28 mouse cellular contexts compared by ENCODE assay signal in the genomic region with DNA sequence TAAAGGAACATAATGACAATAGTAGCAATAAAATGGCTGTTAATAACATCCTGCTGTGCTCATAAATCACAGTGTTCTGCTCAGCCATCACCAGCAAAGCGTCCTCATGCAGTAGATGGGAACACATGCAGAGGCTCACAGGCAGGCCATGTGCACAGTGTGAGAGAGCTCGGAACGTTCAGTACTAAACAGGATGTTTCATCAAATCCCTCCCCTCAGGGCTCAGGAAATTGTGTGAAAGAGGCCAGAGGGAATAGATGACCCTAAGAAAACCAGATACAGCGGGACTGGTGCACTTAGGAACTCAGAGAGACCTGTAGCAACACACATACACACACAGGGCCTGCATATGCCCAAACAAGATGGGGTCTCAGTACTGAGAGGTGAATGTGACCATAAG.
A peak's percentile ranks its signal among the peaks of the same experiment; 100 is the strongest.
DNase-seq lines count a peak whose midpoint lies in the region; ATAC-seq and TF ChIP-seq lines count a peak whose summit lies in the region.
"Had no signal": no experiment of that assay in that cellular context is flagged by ENCODE, and none has a peak within 500 bp of the region (broad histone marks: within the 10 kb centered on the region; RNA-seq: fewer than 3 reads in every experiment).

No protein-coding gene starts in this region.

- no peak for TF ChIP-seq POLR2A in embryonic fibroblast, embryonic 13.5 days (IDR thresholded peaks at IDR 0.05; ENCODE audit: low read depth, low read length)

- peak overlapping the region; percentile 59; the same call in 1 of the 2 replicates for H3K27ac ChIP-seq in heart, embryonic 10.5 days
- no peak overlapping the region for H3K27ac ChIP-seq in heart, embryonic 11.5 days (ENCODE audit: low read depth, low read length)
- peak overlapping the region; percentile 36; the same call in 1 of the 2 replicates for H3K27ac ChIP-seq in embryonic fibroblast, embryonic 13.5 days (ENCODE audit: insufficient read depth, low read length)
- no peak overlapping the region for H3K27ac ChIP-seq in gastrocnemius, adult 2 months
- H3K27ac ChIP-seq: embryonic facial prominence, embryonic 10.5 days; embryonic facial prominence, embryonic 15.5 days; forebrain, embryonic 13.5 days; intestine, embryonic 15.5 days; layer of hippocampus, adult 2 months; left cerebral cortex, adult 2 months; liver, embryonic 13.5 days; midbrain, embryonic 15.5 days; neural tube, embryonic 15.5 days had no signal

- H3K4me1 ChIP-seq in heart, embryonic 10.5 days: 0 out of 2 replicates have a peak, but pooled peaks cover 4% of the 10 kb centered on the region
- H3K4me1 ChIP-seq in heart, embryonic 11.5 days (ENCODE audit: control insufficient read depth, insufficient read depth, low read length): no peaks in the 10 kb centered on the region; the same call in 1 of the 2 replicates
- peaks cover 53% of the 10 kb centered on the region for H3K4me1 ChIP-seq in megakaryocyte, embryonic 14.5 days
- H3K4me1 ChIP-seq in embryonic fibroblast, embryonic 13.5 days (ENCODE audit: control insufficient read depth, insufficient read depth, low read length): peaks cover 18% of the 10 kb centered on the region
- H3K4me1 ChIP-seq: embryonic facial prominence, embryonic 15.5 days; liver, embryonic 13.5 days had no signal

- H3K9ac ChIP-seq in heart, embryonic 11.5 days (ENCODE audit: low read depth, low read length): no peak overlapping the region
- H3K9ac ChIP-seq: embryonic facial prominence, embryonic 15.5 days; forebrain, embryonic 13.5 days; heart, embryonic 12.5 days; intestine, embryonic 15.5 days; liver, embryonic 13.5 days; lung, embryonic 14.5 days; midbrain, embryonic 15.5 days; neural tube, embryonic 15.5 days had no signal

- H3K4me2 ChIP-seq in heart, embryonic 11.5 days: no peak overlapping the region
- H3K4me2 ChIP-seq: embryonic facial prominence, embryonic 15.5 days; forebrain, embryonic 13.5 days; heart, embryonic 12.5 days; intestine, embryonic 15.5 days; liver, embryonic 13.5 days; lung, embryonic 14.5 days; midbrain, embryonic 15.5 days; neural tube, embryonic 15.5 days had no signal

- intact Hi-C loops in gastrocnemius, adult 2 months (cut with DNase I): no loop called here

- H3K36me3 ChIP-seq in heart, embryonic 10.5 days: no peaks in the 10 kb centered on the region
- no peaks in the 10 kb centered on the region for H3K36me3 ChIP-seq in heart, embryonic 11.5 days (ENCODE audit: control insufficient read depth, insufficient read depth, low read length)
- no peaks in the 10 kb centered on the region for H3K36me3 ChIP-seq in megakaryocyte, embryonic 14.5 days (replicated peaks; ENCODE audit: low read length)
- H3K36me3 ChIP-seq: embryonic facial prominence, embryonic 10.5 days; embryonic facial prominence, embryonic 15.5 days; heart, embryonic 12.5 days; intestine, embryonic 15.5 days; liver, embryonic 13.5 days; midbrain, embryonic 15.5 days; neural tube, embryonic 15.5 days had no signal

- no peak for TF ChIP-seq CTCF in embryonic fibroblast, embryonic 13.5 days (IDR thresholded peaks at IDR 0.05; ENCODE audit: borderline replicate concordance, insufficient read depth, low read length)
- no peak for TF ChIP-seq CTCF in gastrocnemius, adult 2 months (IDR thresholded peaks at IDR 0.05)

- no peaks in the 10 kb centered on the region for H3K27me3 ChIP-seq in heart, embryonic 10.5 days (ENCODE audit: insufficient read depth, poor library complexity, severe bottlenecking)
- no peaks in the 10 kb centered on the region for H3K27me3 ChIP-seq in heart, embryonic 11.5 days (ENCODE audit: control insufficient read depth, insufficient read depth, low read length)
- H3K27me3 ChIP-seq in megakaryocyte, embryonic 14.5 days (replicated peaks): no peaks in the 10 kb centered on the region
- H3K27me3 ChIP-seq: CH12.LX; embryonic facial prominence, embryonic 15.5 days; forebrain, embryonic 13.5 days; heart, embryonic 12.5 days; intestine, embryonic 15.5 days; liver, embryonic 13.5 days; midbrain, embryonic 15.5 days; neural tube, embryonic 15.5 days had no signal

- H3K9me3 ChIP-seq in heart, embryonic 10.5 days: no peaks in the 10 kb centered on the region
- no peaks in the 10 kb centered on the region for H3K9me3 ChIP-seq in heart, embryonic 11.5 days (replicated peaks; ENCODE audit: control insufficient read depth, low read length)
- no peaks in the 10 kb centered on the region for H3K9me3 ChIP-seq in megakaryocyte, embryonic 14.5 days
- H3K9me3 ChIP-seq: embryonic facial prominence, embryonic 10.5 days; embryonic facial prominence, embryonic 15.5 days; forebrain, embryonic 13.5 days; heart, embryonic 12.5 days; intestine, embryonic 15.5 days; liver, embryonic 13.5 days; midbrain, embryonic 15.5 days; neural tube, embryonic 15.5 days had no signal

- no peak for DNase-seq in heart, embryonic 10.5 days (ENCODE audit: low spot score)
- DNase-seq in gastrocnemius, adult 2 months: no peak
- DNase-seq: adrenal gland, postnatal 36 days; cerebellum, adult 2 months; cerebellum, postnatal 25 days; gastrocnemius, postnatal 36 days; heart, postnatal 10 days; kidney, adult 2 months; liver, embryonic 13.5 days; lung, embryonic 14.5 days; retina, postnatal 1 day; right cerebral cortex, postnatal 14 days had no signal

- no peak for ATAC-seq in heart, embryonic 11.5 days (replicated peaks; ENCODE audit: insufficient number of reproducible peaks, low FRiP score, low TSS enrichment)
- ATAC-seq in megakaryocyte, adult 5-6 weeks (ENCODE audit: poor library complexity, severe bottlenecking): no peak
- ATAC-seq: activated CD4-positive, CD25-positive, alpha-beta regulatory T cell, adult 4 months; forebrain, embryonic 13.5 days; hindbrain, embryonic 16.5 days; intestine, embryonic 15.5 days; midbrain, embryonic 15.5 days had no signal

- H3K4me3 ChIP-seq in heart, embryonic 10.5 days: no peak overlapping the region
- no peak overlapping the region for H3K4me3 ChIP-seq in heart, embryonic 11.5 days (ENCODE audit: low read depth, low read length)
- H3K4me3 ChIP-seq in megakaryocyte, embryonic 14.5 days (replicated peaks): peak overlapping the region; percentile 70
- H3K4me3 ChIP-seq in embryonic fibroblast, embryonic 13.5 days (ENCODE audit: insufficient read depth, low read length): no peak overlapping the region
- no peak overlapping the region for H3K4me3 ChIP-seq in gastrocnemius, adult 2 months
- H3K4me3 ChIP-seq: embryonic facial prominence, embryonic 10.5 days; embryonic facial prominence, embryonic 15.5 days; forebrain, embryonic 13.5 days; heart, embryonic 12.5 days; intestine, embryonic 15.5 days; layer of hippocampus, adult 2 months; left cerebral cortex, adult 2 months; liver, embryonic 13.5 days; midbrain, embryonic 15.5 days; neural tube, embryonic 15.5 days had no signal

- 75% methylated on average over 4 of the region's 4 CpGs for WGBS in heart, embryonic 10.5 days
- 63% methylated on average over 4 of the region's 4 CpGs for WGBS in heart, embryonic 11.5 days (ENCODE audit: insufficient replicate concordance)

Comparison
In these comparisons a context has a peak if more than half of its experiments do, and no peak if none do; other contexts are left out.
1. H3K27ac ChIP-seq: peak in heart, embryonic 10.5 days (single experiment) and embryonic fibroblast, embryonic 13.5 days (single experiment); none in heart, embryonic 11.5 days (single experiment) and gastrocnemius, adult 2 months (single experiment).